Mouse (Mus musculus): ENCODE data around the gene Fuca1.

DNA sequence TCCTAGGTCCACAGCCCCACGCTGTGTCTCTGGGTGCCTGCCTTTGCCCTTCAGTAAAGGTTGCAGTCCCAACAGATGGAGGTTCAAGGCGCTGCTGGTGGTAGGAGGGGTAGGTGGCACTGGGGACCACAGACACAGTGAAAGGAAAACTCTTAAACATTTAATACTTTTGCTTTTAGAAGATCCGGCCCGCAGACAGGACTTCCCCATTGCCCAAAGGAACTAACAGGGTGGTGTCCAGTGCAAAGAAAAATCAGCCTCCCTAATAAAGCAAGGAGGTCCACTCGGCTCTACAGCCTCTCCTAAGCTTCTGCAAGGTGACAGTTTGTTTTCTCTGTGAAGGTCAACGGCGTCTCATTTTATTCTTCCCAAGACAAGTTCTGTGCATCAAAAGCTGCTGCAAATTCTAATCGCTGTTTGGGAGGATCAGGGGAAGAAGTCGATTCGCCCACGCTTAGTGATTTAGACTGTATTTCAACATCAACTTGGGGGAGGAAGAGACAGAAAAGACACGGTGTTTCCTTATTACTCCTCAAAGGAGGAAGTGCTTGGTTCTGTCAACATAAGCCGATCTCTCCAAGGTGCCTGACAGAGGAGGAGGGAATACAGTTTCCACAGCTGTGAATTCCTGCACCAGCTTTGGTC, 1.8 kb upstream of the Fuca1 start:
- TF ChIP-seq POLR2A (IDR thresholded peaks at IDR 0.05; ENCODE audit: borderline replicate concordance, insufficient read depth, low read length) (no peak), CTCF (IDR thresholded peaks at IDR 0.05; ENCODE audit: borderline replicate concordance, insufficient read depth, low read depth, low read length) (no peak)

Measured in cerebellum, adult 2 months (tissue).